Mouse (Mus musculus) fibroblast of lung, adult 2 months (primary cell): ENCODE measurements around the gene Gm38392.

Experiments used
- DNase-seq: peaks from one replicate; pipeline ENCODE4 v3.0.0-alpha.2; 2011; ENCODE audit warnings: low read depth

The Gm38392 gene

GRCm38 (mm10) chr3:88235216-88235615 lies 51.8 kb downstream of the Gm38392 start:
- DNase-seq = no peak

- no peak for DNase-seq
Measured at GRCm38 (mm10) chr3:88234041-88234440, 53.0 kb downstream of the Gm38392 start.

GRCm38 (mm10) chr3:88232851-88233649 lies 54.0 kb downstream of the Gm38392 start:
- no peak for DNase-seq

- no peak for DNase-seq
Measured at GRCm38 (mm10) chr3:88232301-88232702, 54.7 kb downstream of the Gm38392 start.

GRCm38 (mm10) chr3:88231061-88231641 lies 55.9 kb downstream of the Gm38392 start:
- no peak for DNase-seq

GRCm38 (mm10) chr3:88230262-88231047 lies 56.6 kb downstream of the Gm38392 start:
- no peak for DNase-seq

GRCm38 (mm10) chr3:88229526-88229925 lies 57.5 kb downstream of the Gm38392 start:
- no peak for DNase-seq

- DNase-seq = no peak
Measured at GRCm38 (mm10) chr3:88228906-88229305, 58.1 kb downstream of the Gm38392 start.

GRCm38 (mm10) chr3:88227976-88228375 lies 59.0 kb downstream of the Gm38392 start:
- no peak for DNase-seq

GRCm38 (mm10) chr3:88227260-88227659 lies 59.8 kb downstream of the Gm38392 start:
- no peak for DNase-seq

- DNase-seq = no peak
Measured at GRCm38 (mm10) chr3:88226101-88226845, 60.7 kb downstream of the Gm38392 start.

GRCm38 (mm10) chr3:88224929-88225328 lies 62.1 kb downstream of the Gm38392 start:
- DNase-seq = no peak

GRCm38 (mm10) chr3:88222446-88222845 lies 64.6 kb downstream of the Gm38392 start:
- no peak for DNase-seq

- DNase-seq = no peak
Measured at GRCm38 (mm10) chr3:88221519-88222390, 65.3 kb downstream of the Gm38392 start.

- DNase-seq = no peak
Measured at GRCm38 (mm10) chr3:88220842-88221241, 66.2 kb downstream of the Gm38392 start.

- no peak for DNase-seq
Measured at GRCm38 (mm10) chr3:88219940-88220339, 67.1 kb downstream of the Gm38392 start.

GRCm38 (mm10) chr3:88217679-88218078 lies 69.3 kb downstream of the Gm38392 start:
- DNase-seq = no peak

- DNase-seq = no peak
Measured at GRCm38 (mm10) chr3:88216534-88217326, 70.3 kb downstream of the Gm38392 start.

GRCm38 (mm10) chr3:88216116-88216515 lies 70.9 kb downstream of the Gm38392 start:
- no peak for DNase-seq

GRCm38 (mm10) chr3:88215553-88216004 lies 71.4 kb downstream of the Gm38392 start:
- DNase-seq = no peak
